Mouse (Mus musculus) heart, postnatal 10 days (tissue): Measurements from ENCODE around the gene Rhox3a2. TPM values are rescaled to one million over a fixed set of nuclear protein-coding genes. Genes with fewer than 3 reads are reported as not detected.
"Not testable (repeated sequence)": the region's sequence is repeated elsewhere in the genome, so short reads cannot be mapped to it uniquely, and the experiment has no call there.

Source experiments
- DNase-seq, 2 experiments: peaks; one replicate each; pipeline ENCODE4 v3.0.0; 2021
- intact Hi-C: fragments of 180-260 bp; cut with DNase I; formaldehyde crosslinking; loops from one replicate; pipeline ENCODE4 v1.15.1; 2025
- total RNA-seq, 2 experiments: library from RNA; stranded (reverse); gene quantifications; 2 replicates each; pipeline ENCODE4 v1.2.3; 2021

Rhox3a2 gene
- total RNA-seq: not detected

- DNase-seq, intact Hi-C loops: not testable (repeated sequence)
These were observed at the start of gene Rhox3a2 for GRCm38 (mm10) chrX:37379728-37380127. Gene Rhox3a2, plus strand, starts transcription at chrX:37380028.

GRCm38 (mm10) chrX:37390548-37390947 is 10.7 kb downstream of the Rhox3a2 start, which contains the start of gene Rhox4a2:
Gene Rhox4a2, plus strand, starts transcription at chrX:37390848.
- DNase-seq, intact Hi-C loops: not testable (repeated sequence)

- intact Hi-C loops, DNase-seq: not testable (repeated sequence)
These were observed 31.9 kb downstream of the Rhox3a2 start, which contains the start of gene Rhox2b for GRCm38 (mm10) chrX:37411767-37412166. Gene Rhox2b, plus strand, starts transcription at chrX:37412067.

GRCm38 (mm10) chrX:37432194-37432593 is 52.4 kb downstream of the Rhox3a2 start, which contains the start of gene Rhox4b:
Gene Rhox4b, plus strand, starts transcription at chrX:37432494.
- DNase-seq, intact Hi-C loops: not testable (repeated sequence)

Other genes with a start within 250 kb of the Rhox3a2 start
- gene Akap14, start 211.2 kb upstream of the Rhox3a2 start, total RNA-seq: not detected
- 100 to 1,000 TPM; 829 to 849 TPM for gene Ndufa1, start 188.9 kb upstream of the Rhox3a2 start, total RNA-seq
- 1 to 10 TPM; 2.9 to 4.1 TPM for gene Rnf113a1, start 188.8 kb upstream of the Rhox3a2 start, total RNA-seq
- not detected for gene Gm9, start 169.0 kb upstream of the Rhox3a2 start, total RNA-seq
- not detected for gene Rhox1, start 157.8 kb upstream of the Rhox3a2 start, total RNA-seq
- gene Rhox2a, start 135.1 kb upstream of the Rhox3a2 start, total RNA-seq: not detected
- gene Rhox3a, start 130.1 kb upstream of the Rhox3a2 start, total RNA-seq: not detected
- not detected for gene Rhox4a, start 114.7 kb upstream of the Rhox3a2 start, total RNA-seq
- gene Rhox4a2, start 10.8 kb downstream of the Rhox3a2 start, total RNA-seq: not detected
- not detected for gene Rhox2b, start 32.0 kb downstream of the Rhox3a2 start, total RNA-seq
- not detected for gene Rhox4b, start 52.5 kb downstream of the Rhox3a2 start, total RNA-seq
- not detected for gene Rhox2c, start 73.7 kb downstream of the Rhox3a2 start, total RNA-seq
- not detected for gene Rhox3c, start 78.6 kb downstream of the Rhox3a2 start, total RNA-seq
- not detected for gene Rhox4c, start 100.3 kb downstream of the Rhox3a2 start, total RNA-seq
- gene Rhox2d, start 113.4 kb downstream of the Rhox3a2 start, total RNA-seq: not detected
- not detected for gene Rhox4d, start 134.3 kb downstream of the Rhox3a2 start, total RNA-seq
- not detected for gene Rhox2e, start 150.4 kb downstream of the Rhox3a2 start, total RNA-seq
- gene Rhox3e, start 162.0 kb downstream of the Rhox3a2 start, total RNA-seq: not detected
- gene Rhox4e, start 177.4 kb downstream of the Rhox3a2 start, total RNA-seq: not detected
- gene Rhox2f, start 191.4 kb downstream of the Rhox3a2 start, total RNA-seq: not detected
- not detected for gene Rhox3f, start 201.0 kb downstream of the Rhox3a2 start, total RNA-seq
- gene Rhox4f, start 227.7 kb downstream of the Rhox3a2 start, total RNA-seq: not detected
- gene Rhox3g, start 248.6 kb downstream of the Rhox3a2 start, total RNA-seq: not detected